Mouse (Mus musculus): ENCODE results near the gene Top3b. TPM values are rescaled to one million over a fixed set of nuclear protein-coding genes. Genes with fewer than 3 reads are reported as not detected.

Gene Top3b
- total RNA-seq, 2 experiments from 2014 or later = 59.0 to 123 TPM

Other genes starting within 250 kb of the Top3b start
- gene Olfr19, start 194.3 kb upstream of the Top3b start, total RNA-seq (2014; fragmentation: Nextera tagmentation) = not detected in 2 replicates
- not detected in 2 replicates for gene Olfr19, start 194.3 kb upstream of the Top3b start, total RNA-seq (2017)
- gene Spag6l, start 41.3 kb upstream of the Top3b start, total RNA-seq (2014; fragmentation: Nextera tagmentation) = 1.4 and 1.6 TPM in 2 replicates
- 1.1 and 4.2 TPM in 2 replicates for gene Spag6l, start 41.3 kb upstream of the Top3b start, total RNA-seq (2017)
- 1.0 and 71.4 TPM in 2 replicates for gene Igll1, start 6.8 kb upstream of the Top3b start, total RNA-seq (2014; fragmentation: Nextera tagmentation)
- gene Igll1, start 6.8 kb upstream of the Top3b start, total RNA-seq (2017) = 3.1 TPM in 1 of 2 replicates, not detected in the other
- gene Vpreb1, start 107 bp downstream of the Top3b start, total RNA-seq (2014; fragmentation: Nextera tagmentation) = 70.5 TPM in 1 of 2 replicates, not detected in the other
- gene Vpreb1, start 107 bp downstream of the Top3b start, total RNA-seq (2017) = 0.91 TPM in 1 of 2 replicates, not detected in the other
- gene Ppm1f, start 25.7 kb downstream of the Top3b start, total RNA-seq (2014; fragmentation: Nextera tagmentation) = 6.5 and 6.7 TPM in 2 replicates
- gene Ppm1f, start 25.7 kb downstream of the Top3b start, total RNA-seq (2017) = 10.1 and 12.1 TPM in 2 replicates
- gene Mapk1, start 112.6 kb downstream of the Top3b start, total RNA-seq (2014; fragmentation: Nextera tagmentation) = 118 and 181 TPM in 2 replicates
- gene Mapk1, start 112.6 kb downstream of the Top3b start, total RNA-seq (2017) = 140 and 154 TPM in 2 replicates
- gene Ypel1, start 199.0 kb downstream of the Top3b start, total RNA-seq (2014; fragmentation: Nextera tagmentation) = 2.3 and 3.0 TPM in 2 replicates
- gene Ypel1, start 199.0 kb downstream of the Top3b start, total RNA-seq (2017) = 1.7 TPM in 1 of 2 replicates, not detected in the other
- 74.1 and 94.8 TPM in 2 replicates for gene Ppil2, start 240.5 kb downstream of the Top3b start, total RNA-seq (2014; fragmentation: Nextera tagmentation)
- 81.5 and 99.2 TPM in 2 replicates for gene Ppil2, start 240.5 kb downstream of the Top3b start, total RNA-seq (2017)

Measured in megakaryocyte-erythroid progenitor cell, adult 5-6 weeks (primary cell).